Mouse (Mus musculus): Measurements from ENCODE around the gene Prr27. TPM values are rescaled to one million over a fixed set of nuclear protein-coding genes. Genes with fewer than 3 reads are reported as not detected.

Prr27 gene
- not detected in 2 replicates for polyA plus RNA-seq (2015; fragmentation: Nextera tagmentation; extraction: Ambion mirVana)

DNA sequence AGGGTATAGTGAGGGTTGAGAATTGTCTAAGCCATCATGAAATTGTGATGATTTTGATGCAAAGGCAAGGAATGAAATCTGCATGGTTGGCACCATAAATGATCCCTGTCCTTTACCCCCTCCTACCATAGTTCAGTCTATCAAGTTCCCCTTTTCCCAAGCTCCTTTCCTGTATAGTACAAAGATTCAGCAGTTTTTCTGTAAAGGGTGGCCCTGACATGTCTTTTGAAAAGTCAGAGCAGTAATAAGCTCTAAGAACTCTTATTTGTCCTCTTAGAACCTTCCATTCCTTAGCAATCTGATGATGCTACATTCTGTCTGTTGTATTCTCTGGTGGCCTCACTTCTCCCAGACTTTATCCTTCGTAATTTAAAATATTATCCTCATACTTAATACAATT lies at the start of gene Prr27:
TSS of gene Prr27 (plus strand) at position 301 of the 400 bp plus-strand sequence.
- no peak within 1 kb of the TSS for H3K27ac ChIP-seq (replicated peaks)
- no peaks in the 10 kb centered on the region for H3K9me3 ChIP-seq (ENCODE audit: control insufficient read depth, low read length)
- H3K4me3 ChIP-seq (ENCODE audit: low read depth, low read length) = no peak within 1 kb of the TSS
- H3K9ac ChIP-seq (ENCODE audit: low read length) = no peak within 1 kb of the TSS
- no peak within 1 kb of the TSS for H3K4me2 ChIP-seq (replicated peaks; ENCODE audit: low read depth)
- H3K27me3 ChIP-seq (ENCODE audit: control insufficient read depth, insufficient read depth, low read length) = no peaks in the 10 kb centered on the region
- ATAC-seq (ENCODE audit: low FRiP score, low TSS enrichment) = no peak
- 67% methylated on average over 1 of the region's 1 CpGs for WGBS
- TF ChIP-seq CTCF (IDR thresholded peaks at IDR 0.05; ENCODE audit: low read depth) = no peak
- no peak for TF ChIP-seq EP300 (optimal IDR thresholded peaks at IDR 0.05)
- H3K36me3 ChIP-seq (ENCODE audit: control insufficient read depth, insufficient read depth, low read length) = no peaks in the 10 kb centered on the region
- H3K4me1 ChIP-seq (replicated peaks; ENCODE audit: control insufficient read depth, insufficient read depth) = no peaks in the 10 kb centered on the region
- DNase-seq (ENCODE audit: low spot score) = no peak

DNA sequence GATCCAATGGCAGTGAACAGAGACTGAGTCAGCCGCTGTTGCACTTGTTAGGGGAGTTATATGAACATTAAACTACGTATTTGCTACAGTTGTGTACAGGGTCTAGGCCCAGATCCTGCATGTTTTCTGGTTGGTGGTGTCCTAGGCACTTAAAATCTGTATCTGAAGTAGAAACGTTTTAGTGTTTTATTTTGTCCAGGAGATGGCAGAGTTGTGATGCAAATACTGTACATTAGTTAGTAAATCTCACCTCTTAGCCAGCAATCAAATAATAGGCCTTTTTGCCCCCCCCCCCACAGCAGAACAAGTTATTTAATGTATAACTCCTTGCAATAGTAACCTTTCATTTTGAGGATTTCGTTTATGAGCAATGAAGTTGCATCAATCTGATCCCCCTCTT lies 42.8 kb upstream of the Prr27 start:
- no peaks in the 10 kb centered on the region for H3K27me3 ChIP-seq (ENCODE audit: control insufficient read depth, insufficient read depth, low read length)
- ATAC-seq (ENCODE audit: low FRiP score, low TSS enrichment) = no peak
- H3K9me3 ChIP-seq (ENCODE audit: control insufficient read depth, low read length) = no peaks in the 10 kb centered on the region
- H3K9ac ChIP-seq (ENCODE audit: low read length) = no peak overlapping the region
- no peak for TF ChIP-seq EP300 (optimal IDR thresholded peaks at IDR 0.05)
- TF ChIP-seq CTCF (IDR thresholded peaks at IDR 0.05; ENCODE audit: low read depth) = peak; percentile 28; the same call in 1 of the 2 replicates
- H3K4me1 ChIP-seq (replicated peaks; ENCODE audit: control insufficient read depth, insufficient read depth) = no peaks in the 10 kb centered on the region
- no peaks in the 10 kb centered on the region for H3K36me3 ChIP-seq (ENCODE audit: control insufficient read depth, insufficient read depth, low read length)
- H3K4me3 ChIP-seq (ENCODE audit: low read depth, low read length) = no peak overlapping the region
- H3K27ac ChIP-seq (replicated peaks) = no peak overlapping the region
- 53% methylated on average over 4 of the region's 4 CpGs for WGBS
- no peak for DNase-seq (ENCODE audit: low spot score)
- H3K4me2 ChIP-seq (replicated peaks; ENCODE audit: low read depth) = no peak overlapping the region

DNA sequence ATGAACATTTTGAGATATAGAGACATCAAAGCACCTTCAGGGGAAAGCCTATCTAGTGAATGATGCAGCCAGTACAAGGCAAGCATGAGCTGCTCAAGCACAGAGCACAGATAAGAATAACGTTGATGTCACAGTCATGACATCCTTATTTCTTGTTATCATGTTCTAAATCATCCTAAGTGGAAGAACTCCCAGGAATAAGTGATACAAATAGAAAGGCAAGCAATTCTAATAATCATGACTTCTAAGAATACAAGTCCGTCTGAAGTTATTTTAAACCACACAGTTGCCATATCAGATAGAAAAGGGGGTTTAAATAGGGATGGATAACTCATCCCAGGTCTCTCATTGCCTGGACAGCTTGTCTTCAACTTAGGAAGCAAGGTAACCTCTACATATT lies 17.7 kb upstream of the Prr27 start, which contains the start of gene Csn1s2b:
TSS of gene Csn1s2b (plus strand) at position 301 of the 400 bp plus-strand sequence.
- WGBS = 58% methylated on average over 2 of the region's 2 CpGs

DNA sequence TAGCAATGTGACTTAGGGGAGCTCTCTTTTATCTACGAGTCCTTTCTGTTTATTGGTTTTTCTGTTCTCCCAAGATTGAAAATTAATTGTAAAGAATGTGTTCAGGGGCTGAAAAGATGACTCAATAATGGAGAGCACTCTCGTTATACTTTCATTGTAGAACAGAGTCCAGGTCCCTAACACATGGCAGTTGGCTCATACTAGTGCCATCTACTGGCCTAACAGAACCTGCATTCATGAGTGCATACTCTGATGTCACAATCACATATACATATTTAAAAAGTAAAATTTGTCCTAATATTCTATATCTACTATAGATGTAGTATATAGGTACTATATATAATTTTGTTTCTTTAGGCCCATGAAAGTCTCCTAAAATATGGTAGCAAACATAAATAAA lies 16.2 kb upstream of the Prr27 start:
- no peaks in the 10 kb centered on the region for H3K4me1 ChIP-seq (replicated peaks; ENCODE audit: control insufficient read depth, insufficient read depth)
- TF ChIP-seq CTCF (IDR thresholded peaks at IDR 0.05; ENCODE audit: low read depth) (peak; percentile 30), EP300 (optimal IDR thresholded peaks at IDR 0.05) (no peak)
- no peaks in the 10 kb centered on the region for H3K9me3 ChIP-seq (ENCODE audit: control insufficient read depth, low read length)
- H3K4me3 ChIP-seq (ENCODE audit: low read depth, low read length) = no peak overlapping the region
- H3K9ac ChIP-seq (ENCODE audit: low read length) = no peak overlapping the region
- no peak for DNase-seq (ENCODE audit: low spot score)
- H3K27me3 ChIP-seq (ENCODE audit: control insufficient read depth, insufficient read depth, low read length) = no peaks in the 10 kb centered on the region
- no peaks in the 10 kb centered on the region for H3K36me3 ChIP-seq (ENCODE audit: control insufficient read depth, insufficient read depth, low read length)
- WGBS = 57% methylated on average over 2 of the region's 2 CpGs
- no peak overlapping the region for H3K27ac ChIP-seq (replicated peaks)
- no peak for ATAC-seq (ENCODE audit: low FRiP score, low TSS enrichment)
- no peak overlapping the region for H3K4me2 ChIP-seq (replicated peaks; ENCODE audit: low read depth)

More for the DNA sequence above, 17.7 kb upstream of the Prr27 start, which contains the start of gene Csn1s2b:
- no peaks in the 10 kb centered on the region for H3K4me1 ChIP-seq (replicated peaks; ENCODE audit: control insufficient read depth, insufficient read depth)
- no peak within 1 kb of the TSS for H3K27ac ChIP-seq (replicated peaks)
- TF ChIP-seq EP300 (optimal IDR thresholded peaks at IDR 0.05) = no peak
- TF ChIP-seq CTCF (IDR thresholded peaks at IDR 0.05; ENCODE audit: low read depth) = no peak
- ATAC-seq (ENCODE audit: low FRiP score, low TSS enrichment) (no peak), DNase-seq (ENCODE audit: low spot score) (no peak)
- H3K4me3 ChIP-seq (ENCODE audit: low read depth, low read length) = no peak within 1 kb of the TSS
- H3K27me3 ChIP-seq (ENCODE audit: control insufficient read depth, insufficient read depth, low read length) = no peaks in the 10 kb centered on the region
- no peak within 1 kb of the TSS for H3K4me2 ChIP-seq (replicated peaks; ENCODE audit: low read depth)
- H3K36me3 ChIP-seq (ENCODE audit: control insufficient read depth, insufficient read depth, low read length) = no peaks in the 10 kb centered on the region
- H3K9me3 ChIP-seq (ENCODE audit: control insufficient read depth, low read length) = no peaks in the 10 kb centered on the region
- no peak within 1 kb of the TSS for H3K9ac ChIP-seq (ENCODE audit: low read length)

DNA sequence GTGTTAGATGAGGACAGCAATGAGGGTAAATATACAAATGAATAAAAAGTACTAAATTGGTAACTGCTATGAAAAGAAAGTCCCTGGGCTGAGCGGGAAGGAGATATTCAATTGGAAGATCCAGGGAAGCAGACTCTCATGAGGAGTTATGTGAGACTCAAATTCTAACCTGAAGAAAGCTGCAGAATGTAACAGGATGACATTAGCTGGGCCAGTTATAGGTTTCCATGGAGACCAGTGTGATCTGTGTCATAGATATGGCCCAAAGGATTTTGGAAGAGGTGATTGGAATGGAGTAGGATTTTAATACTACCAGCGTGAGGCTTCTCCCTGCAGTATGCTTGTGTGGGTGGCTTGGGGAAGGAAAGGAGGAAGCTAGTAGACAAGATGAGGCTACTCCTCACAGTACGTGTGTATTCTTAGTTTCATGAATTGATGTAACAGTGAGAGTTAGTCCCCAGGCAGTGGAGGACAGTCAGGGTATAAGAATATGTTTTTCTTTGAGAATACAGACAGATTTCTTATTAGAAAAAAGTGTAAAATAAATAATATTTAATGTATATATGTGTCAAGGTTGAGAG lies 29.7 kb downstream of the Prr27 start:
- Histone ChIP-seq H3K4me3 (ENCODE audit: low read depth, low read length) (no peak overlapping the region), H3K4me1 (replicated peaks; ENCODE audit: control insufficient read depth, insufficient read depth) (no peaks in the 10 kb centered on the region), H3K27me3 (ENCODE audit: control insufficient read depth, insufficient read depth, low read length) (no peaks in the 10 kb centered on the region), H3K4me2 (replicated peaks; ENCODE audit: low read depth) (no peak overlapping the region), H3K27ac (replicated peaks) (no peak overlapping the region), H3K36me3 (ENCODE audit: control insufficient read depth, insufficient read depth, low read length) (no peaks in the 10 kb centered on the region), H3K9ac (ENCODE audit: low read length) (no peak overlapping the region), H3K9me3 (ENCODE audit: control insufficient read depth, low read length) (no peaks in the 10 kb centered on the region)
- 74% methylated on average over 3 of the region's 3 CpGs for WGBS
- TF ChIP-seq EP300 (optimal IDR thresholded peaks at IDR 0.05) (no peak), CTCF (IDR thresholded peaks at IDR 0.05; ENCODE audit: low read depth) (no peak)
- ATAC-seq (ENCODE audit: low FRiP score, low TSS enrichment) = no peak
- DNase-seq (ENCODE audit: low spot score) = no peak

DNA sequence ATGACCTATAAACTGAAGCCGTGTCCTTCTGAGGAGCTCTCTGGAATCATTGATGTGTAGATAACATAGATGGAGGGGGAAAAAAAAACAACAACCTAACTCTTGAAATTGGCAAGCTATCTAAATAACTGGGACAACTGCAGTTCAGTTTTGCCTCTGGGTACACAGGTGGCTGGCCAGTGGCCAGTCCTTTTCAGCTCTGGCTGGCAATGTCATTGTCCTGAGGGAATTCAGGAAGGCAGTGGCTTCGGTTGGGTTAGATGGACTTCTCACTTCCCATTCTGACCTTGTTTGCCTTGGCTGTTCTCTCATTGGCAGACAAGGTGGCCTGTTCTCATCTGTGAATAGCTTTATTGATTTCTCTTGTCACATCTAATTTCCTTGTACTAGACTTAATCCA lies 44.6 kb downstream of the Prr27 start:
- DNase-seq (ENCODE audit: low spot score) (no peak), ATAC-seq (ENCODE audit: low FRiP score, low TSS enrichment) (no peak)

More for the DNA sequence above, 44.6 kb downstream of the Prr27 start:
- Histone ChIP-seq H3K4me3 (ENCODE audit: low read depth, low read length) (no peak overlapping the region), H3K4me1 (replicated peaks; ENCODE audit: control insufficient read depth, insufficient read depth) (no peaks in the 10 kb centered on the region), H3K4me2 (replicated peaks; ENCODE audit: low read depth) (no peak overlapping the region), H3K9ac (ENCODE audit: low read length) (no peak overlapping the region), H3K27ac (replicated peaks) (no peak overlapping the region), H3K27me3 (ENCODE audit: control insufficient read depth, insufficient read depth, low read length) (no peaks in the 10 kb centered on the region), H3K9me3 (ENCODE audit: control insufficient read depth, low read length) (no peaks in the 10 kb centered on the region), H3K36me3 (ENCODE audit: control insufficient read depth, insufficient read depth, low read length) (no peaks in the 10 kb centered on the region)
- WGBS = 68% methylated on average over 2 of the region's 2 CpGs
- TF ChIP-seq EP300 (optimal IDR thresholded peaks at IDR 0.05) = no peak
- no peak for TF ChIP-seq CTCF (IDR thresholded peaks at IDR 0.05; ENCODE audit: low read depth)

Data from stomach, postnatal 0 days (tissue).